Mouse (Mus musculus) thymus, adult 2 months (tissue): ENCODE measurements around the gene Ints13. TPM values are rescaled to one million over a fixed set of nuclear protein-coding genes. Genes with fewer than 3 reads are reported as not detected.
"Not testable (repeated sequence)": the region's sequence is repeated elsewhere in the genome, so short reads cannot be mapped to it uniquely, and the experiment has no call there.

Source experiments
- DNase-seq: peaks from one replicate; pipeline ENCODE4 v3.0.0; 2021
- H3K27ac ChIP-seq: fragments of 200-500 bp; 2 replicates; pipeline ENCODE4 v1.5.1; 2012; ENCODE audit warnings: low read length, control low read depth; ENCODE audit not compliant: control insufficient read depth, insufficient read depth
- H3K27me3 ChIP-seq: fragments of 200-500 bp; 2 replicates; pipeline ENCODE4 v1.6.1; 2012; ENCODE audit warnings: mild to moderate bottlenecking, low read length, moderate library complexity, mixed read lengths; ENCODE audit not compliant: control insufficient read depth, insufficient read depth
- H3K36me3 ChIP-seq: fragments of 200-500 bp; 2 replicates; pipeline ENCODE4 v1.6.1; 2012; ENCODE audit warnings: mild to moderate bottlenecking, low read length, moderate library complexity; ENCODE audit not compliant: control insufficient read depth, insufficient read depth
- H3K4me1 ChIP-seq: fragments of 200-500 bp; replicated peaks from 2 replicates; pipeline ENCODE4 v1.6.1; 2012; ENCODE audit warnings: low read length; ENCODE audit not compliant: control insufficient read depth, insufficient read depth
- H3K4me3 ChIP-seq: fragments of 200-500 bp; 2 replicates; pipeline ENCODE4 v1.5.1; 2012; ENCODE audit warnings: mild to moderate bottlenecking, low read length, control low read depth, moderate library complexity; ENCODE audit not compliant: control insufficient read depth, insufficient read depth
- CTCF ChIP-seq: fragments of 200-500 bp; IDR thresholded peaks from 2 replicates; pipeline ENCODE4 v1.5.1; 2012; ENCODE audit warnings: mild to moderate bottlenecking, control low read depth, low read length, moderate library complexity, borderline replicate concordance; ENCODE audit not compliant: control insufficient read depth, poor library complexity, insufficient read depth; ENCODE audit errors: extremely low read depth
- POLR2A ChIP-seq: fragments of 200-500 bp; IDR thresholded peaks from 2 replicates; pipeline ENCODE4 v1.6.1; 2012; ENCODE audit warnings: mild to moderate bottlenecking, low read length, control low read depth, moderate library complexity; ENCODE audit not compliant: control insufficient read depth, poor library complexity, insufficient read depth; ENCODE audit errors: extremely low read depth
- WGBS: fragments of 180-500 bp; shearing (Covaris S2); methylation state at CpG from one replicate; pipeline ENCODE4 v1.1.7; 2018; 5-methylcytosine and 5-hydroxymethylcytosine counted together
- polyA plus RNA-seq: library from polyadenylated mRNA; depleted of rRNA; stranded (reverse); fragments of >200 nt; gene quantifications from 2 replicates; pipeline ENCODE4 v1.2.3, GENCODE M21; 2012

Gene Ints13
- polyA plus RNA-seq, 1 experiment = 44.0 TPM

DNA sequence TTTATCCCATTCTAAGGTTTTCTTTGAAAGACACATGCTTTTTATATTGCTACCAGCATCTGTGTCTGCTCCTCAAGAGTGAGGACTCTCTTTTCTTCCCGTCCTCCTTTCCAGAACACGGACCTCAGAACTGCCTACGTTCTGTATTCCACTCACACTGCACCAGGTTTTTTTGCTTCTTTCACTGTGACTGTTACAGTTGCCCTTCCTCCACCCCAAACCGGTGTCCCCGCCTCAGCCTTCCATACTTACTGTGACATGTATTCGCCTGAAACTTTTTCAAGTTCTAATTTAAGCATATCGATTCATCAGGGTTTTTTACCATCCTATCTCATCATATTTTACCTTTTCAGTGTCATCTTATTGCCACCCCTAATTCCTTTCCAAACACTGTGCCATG lies 951 bp upstream of the Ints13 start:
- peaks cover 8% of the 10 kb centered on the region; the same call in 1 of the 2 replicates for H3K4me1 ChIP-seq
- DNase-seq = peak; percentile 37
- no peaks in the 10 kb centered on the region for H3K36me3 ChIP-seq
- H3K4me3 ChIP-seq = peak overlapping the region; percentile 88
- WGBS = under 1% methylated on average over 7 of the region's 7 CpGs
- TF ChIP-seq POLR2A (no peak), CTCF (no peak)
- H3K27me3 ChIP-seq = no peaks in the 10 kb centered on the region
- peak overlapping the region; percentile 84 for H3K27ac ChIP-seq

GRCm38 (mm10) chr6:146578111-146578531 lies 486 bp upstream of the Ints13 start:
- TF ChIP-seq CTCF (no peak), POLR2A (no peak)
- peak; percentile 72 for DNase-seq
- H3K27ac ChIP-seq = peak overlapping the region; percentile 84
- H3K27me3 ChIP-seq = no peaks in the 10 kb centered on the region
- H3K4me1 ChIP-seq = peaks cover 8% of the 10 kb centered on the region; the same call in 1 of the 2 replicates
- no peaks in the 10 kb centered on the region for H3K36me3 ChIP-seq
- under 1% methylated on average over 22 of the region's 22 CpGs for WGBS
- H3K4me3 ChIP-seq = peak overlapping the region; percentile 88

GRCm38 (mm10) chr6:146576903-146577302 lies 732 bp downstream of the Ints13 start, which contains the start of gene Fgfr1op2:
Gene Fgfr1op2 (plus strand): TSS chr6:146577203.
- peaks cover 6% of the 10 kb centered on the region; the same call in 1 of the 2 replicates for H3K4me1 ChIP-seq

GRCm38 (mm10) chr6:146572073-146572472 lies 5.6 kb downstream of the Ints13 start:
- no peaks in the 10 kb centered on the region for H3K27me3 ChIP-seq
- TF ChIP-seq CTCF = no peak
- TF ChIP-seq POLR2A = no peak
- 0 out of 2 replicates have a peak, but pooled peaks cover 2% of the 10 kb centered on the region for H3K4me1 ChIP-seq
- H3K27ac ChIP-seq = no peak overlapping the region
- no peak for DNase-seq
- H3K4me3 ChIP-seq = no peak overlapping the region
- H3K36me3 ChIP-seq = peaks cover 13% of the 10 kb centered on the region

More at GRCm38 (mm10) chr6:146576903-146577302, 732 bp downstream of the Ints13 start, which contains the start of gene Fgfr1op2:
- 0% methylated on average over 13 of the region's 13 CpGs for WGBS
- no peak for DNase-seq
- Histone ChIP-seq H3K27ac (peak within 1 kb of the TSS; percentile 87), H3K27me3 (no peaks in the 10 kb centered on the region), H3K36me3 (no peaks in the 10 kb centered on the region), H3K4me3 (peak within 1 kb of the TSS; percentile 88)
- TF ChIP-seq POLR2A (no peak), CTCF (no peak)

DNA sequence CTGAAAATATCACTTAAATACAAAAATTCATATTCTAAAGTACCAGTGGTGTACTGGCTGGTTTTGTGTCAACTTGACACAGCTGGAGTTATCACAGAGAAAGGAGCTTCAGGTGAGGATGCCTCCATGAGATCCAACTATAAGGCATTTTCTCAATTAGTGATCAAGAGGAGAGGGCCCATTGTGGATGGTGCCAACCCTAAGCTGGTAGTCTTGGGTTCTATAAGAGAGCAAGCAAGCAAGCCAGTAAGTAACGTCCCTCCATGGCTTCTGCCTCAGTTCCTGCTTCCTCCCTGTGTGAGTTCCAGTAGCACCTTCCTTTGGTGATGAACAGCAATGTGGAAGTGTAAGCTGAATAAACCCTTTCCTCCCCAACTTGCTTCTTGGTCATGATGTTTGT lies 15.2 kb downstream of the Ints13 start:
- not testable (repeated sequence) for H3K4me3 ChIP-seq, H3K27me3 ChIP-seq, H3K27ac ChIP-seq, H3K4me1 ChIP-seq, DNase-seq
- WGBS = 97% methylated on average over 1 of the region's 1 CpGs
- peaks cover 67% of the 10 kb centered on the region for H3K36me3 ChIP-seq

- Histone ChIP-seq H3K4me3 (no peak overlapping the region), H3K36me3 (peaks cover 84% of the 10 kb centered on the region), H3K27ac (no peak overlapping the region), H3K27me3 (no peaks in the 10 kb centered on the region), H3K4me1 (no peaks in the 10 kb centered on the region)
- TF ChIP-seq CTCF = no peak
- TF ChIP-seq POLR2A = no peak
- DNase-seq = no peak
Observed at GRCm38 (mm10) chr6:146551326-146551725, 26.3 kb downstream of the Ints13 start.

DNA sequence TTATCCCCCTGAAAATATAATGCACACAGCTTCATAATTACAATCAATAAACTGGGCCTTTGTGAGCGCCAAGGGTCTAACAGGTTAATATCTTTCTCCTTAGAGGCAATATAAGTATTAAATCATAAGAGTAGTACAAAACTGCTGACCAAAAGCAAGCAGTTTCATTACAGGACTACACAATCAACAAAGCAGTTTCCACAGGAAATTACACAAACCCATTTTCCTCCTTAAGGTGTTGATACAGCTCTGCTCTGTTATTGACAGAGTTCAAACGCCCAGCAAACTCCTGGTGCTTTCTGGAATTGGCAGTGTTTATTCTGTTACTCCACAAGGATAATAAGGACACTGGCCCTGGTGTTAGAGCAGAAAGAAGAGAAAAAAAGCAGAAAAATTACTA lies 27.2 kb downstream of the Ints13 start:
- Histone ChIP-seq H3K4me1 (no peaks in the 10 kb centered on the region), H3K36me3 (peaks cover 78% of the 10 kb centered on the region), H3K4me3 (no peak overlapping the region), H3K27me3 (no peaks in the 10 kb centered on the region), H3K27ac (no peak overlapping the region)
- TF ChIP-seq POLR2A (no peak), CTCF (no peak)
- DNase-seq = no peak
- WGBS = 94% methylated on average over 2 of the region's 2 CpGs
